Mouse (Mus musculus): ENCODE results near the gene Usf1. TPM values are rescaled to one million over a fixed set of nuclear protein-coding genes. Genes with fewer than 3 reads are reported as not detected.

The Usf1 gene
- polyA plus RNA-seq, 1 experiment from 2014 or later: 166 TPM

DNA sequence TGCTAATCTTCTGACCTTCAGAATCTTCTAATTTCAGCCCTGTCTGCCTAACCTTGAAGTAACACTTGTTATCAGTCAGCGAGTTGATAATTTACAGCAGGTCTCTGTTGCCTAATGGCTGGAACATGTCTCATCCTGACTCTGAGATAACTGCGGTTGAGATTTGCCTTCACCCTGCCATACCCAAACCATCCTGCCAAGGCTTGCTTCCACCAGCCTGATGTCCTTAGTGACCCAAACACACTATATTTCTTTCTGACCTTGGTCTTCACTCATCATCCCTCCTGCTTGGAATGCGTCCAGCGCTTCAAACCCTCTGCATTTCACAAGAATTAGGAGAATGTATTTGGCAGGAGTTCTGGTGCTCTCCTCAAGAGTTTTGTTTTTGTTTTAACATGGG is 14.0 kb downstream of the Usf1 start:
- H3K27ac ChIP-seq: no peak overlapping the region
- H3K4me1 ChIP-seq (replicated peaks; ENCODE audit: control insufficient read depth, insufficient read depth, low read length): no peaks in the 10 kb centered on the region
- ATAC-seq (ENCODE audit: low FRiP score) (no peak), DNase-seq (ENCODE audit: low spot score) (no peak)
- peaks cover 14% of the 10 kb centered on the region for H3K36me3 ChIP-seq (replicated peaks; ENCODE audit: control insufficient read depth, insufficient read depth)
- H3K9ac ChIP-seq: no peak overlapping the region
- H3K4me3 ChIP-seq (replicated peaks; ENCODE audit: low read length): no peak overlapping the region
- no peaks in the 10 kb centered on the region for H3K27me3 ChIP-seq (ENCODE audit: control insufficient read depth, insufficient read depth, low read length)
- WGBS: 85% methylated on average over 4 of the region's 4 CpGs
- no peaks in the 10 kb centered on the region for H3K9me3 ChIP-seq (ENCODE audit: control insufficient read depth, low read length)
- no peak overlapping the region for H3K4me2 ChIP-seq (replicated peaks)

DNA sequence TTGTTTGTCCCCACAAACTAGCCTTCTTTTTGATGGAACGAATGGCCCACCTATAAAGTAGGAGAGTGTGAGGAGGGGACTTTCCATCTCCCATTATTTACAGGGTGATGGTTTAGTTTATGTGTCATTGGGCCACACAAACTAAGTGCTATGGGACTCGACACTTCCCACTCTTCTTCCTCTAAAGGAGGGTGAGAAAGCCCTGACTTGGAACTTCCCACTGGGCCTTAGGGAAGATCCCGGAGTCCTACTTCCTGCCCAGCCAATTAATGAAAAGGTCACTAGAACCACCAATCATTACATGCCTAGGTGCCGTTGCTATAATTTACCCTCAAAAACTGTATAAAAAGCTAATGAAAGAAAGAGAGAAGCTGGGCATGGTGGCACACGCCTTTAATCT is 21.0 kb downstream of the Usf1 start:
- no peak overlapping the region for H3K4me2 ChIP-seq (replicated peaks)
- no peaks in the 10 kb centered on the region for H3K9me3 ChIP-seq (ENCODE audit: control insufficient read depth, low read length)
- peaks cover 1% of the 10 kb centered on the region; the same call in 1 of the 2 replicates for H3K4me1 ChIP-seq (replicated peaks; ENCODE audit: control insufficient read depth, insufficient read depth, low read length)
- H3K9ac ChIP-seq: no peak overlapping the region
- no peak overlapping the region for H3K4me3 ChIP-seq (replicated peaks; ENCODE audit: low read length)
- H3K27ac ChIP-seq: no peak overlapping the region
- WGBS: 88% methylated on average over 5 of the region's 5 CpGs
- DNase-seq (ENCODE audit: low spot score) (no peak), ATAC-seq (ENCODE audit: low FRiP score) (no peak)
- H3K27me3 ChIP-seq (ENCODE audit: control insufficient read depth, insufficient read depth, low read length): peaks cover 13% of the 10 kb centered on the region
- no peaks in the 10 kb centered on the region for H3K36me3 ChIP-seq (replicated peaks; ENCODE audit: control insufficient read depth, insufficient read depth)

DNA sequence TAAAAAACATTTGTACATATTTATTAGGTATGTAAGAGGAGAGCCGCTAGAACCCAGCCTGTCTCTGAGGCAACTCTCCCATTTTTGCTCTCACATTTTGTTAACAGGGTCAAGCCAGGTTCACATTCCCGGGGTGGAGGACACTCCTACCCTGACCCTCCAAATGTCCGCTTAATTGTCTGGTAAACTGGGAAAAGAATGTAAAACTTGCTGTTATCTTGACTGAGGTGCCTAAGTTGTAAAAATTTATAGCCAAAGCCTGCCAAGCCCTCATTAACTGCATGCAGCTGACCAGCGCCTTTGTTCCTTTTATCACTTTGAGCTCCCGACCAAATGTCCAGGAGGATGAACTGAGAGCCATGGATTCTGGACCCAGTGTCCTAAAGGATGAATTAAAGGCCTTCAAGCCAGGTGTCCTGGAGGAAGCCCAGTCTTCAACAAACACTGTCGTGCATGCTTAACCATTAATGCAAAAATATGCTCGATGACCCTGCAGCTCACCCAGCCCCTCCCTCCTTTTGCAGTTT is 24.2 kb downstream of the Usf1 start:
- no peak overlapping the region for H3K4me3 ChIP-seq (replicated peaks; ENCODE audit: low read length)
- ATAC-seq (ENCODE audit: low FRiP score): no peak
- no peaks in the 10 kb centered on the region for H3K9me3 ChIP-seq (ENCODE audit: control insufficient read depth, low read length)
- H3K27ac ChIP-seq: no peak overlapping the region
- no peak for DNase-seq (ENCODE audit: low spot score)
- WGBS: 52% methylated on average over 7 of the region's 7 CpGs
- no peaks in the 10 kb centered on the region for H3K36me3 ChIP-seq (replicated peaks; ENCODE audit: control insufficient read depth, insufficient read depth)
- no peak overlapping the region for H3K9ac ChIP-seq
- peaks cover 41% of the 10 kb centered on the region for H3K27me3 ChIP-seq (ENCODE audit: control insufficient read depth, insufficient read depth, low read length)
- no peak overlapping the region for H3K4me2 ChIP-seq (replicated peaks)
- H3K4me1 ChIP-seq (replicated peaks; ENCODE audit: control insufficient read depth, insufficient read depth, low read length): peaks cover 5% of the 10 kb centered on the region; the same call in 1 of the 2 replicates

DNA sequence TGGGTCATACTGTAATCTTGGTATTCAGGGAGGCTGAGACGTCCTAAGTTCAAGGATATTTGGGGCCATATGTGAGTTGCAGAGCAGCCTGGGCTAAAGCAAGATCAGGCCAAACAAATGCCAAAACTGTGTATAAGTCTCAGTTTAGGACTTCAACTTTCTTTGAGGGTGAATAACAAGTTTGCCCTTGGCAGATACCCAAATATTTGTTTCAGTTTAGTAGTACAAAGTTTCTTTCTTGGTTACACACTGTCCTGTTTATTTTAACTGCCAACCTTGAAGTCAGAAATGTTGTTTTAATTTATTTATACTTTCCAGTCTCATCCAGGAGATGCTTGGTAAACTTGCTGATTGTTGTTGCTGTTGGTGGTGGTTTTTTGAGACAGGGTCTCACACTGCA is 24.9 kb downstream of the Usf1 start:
- H3K4me2 ChIP-seq (replicated peaks): no peak overlapping the region
- no peaks in the 10 kb centered on the region for H3K9me3 ChIP-seq (ENCODE audit: control insufficient read depth, low read length)
- ATAC-seq (ENCODE audit: low FRiP score) (no peak), DNase-seq (ENCODE audit: low spot score) (no peak)
- peaks cover 41% of the 10 kb centered on the region for H3K27me3 ChIP-seq (ENCODE audit: control insufficient read depth, insufficient read depth, low read length)
- H3K4me1 ChIP-seq (replicated peaks; ENCODE audit: control insufficient read depth, insufficient read depth, low read length): peaks cover 5% of the 10 kb centered on the region; the same call in 1 of the 2 replicates
- WGBS: 73% methylated on average over 1 of the region's 1 CpGs
- no peak overlapping the region for H3K4me3 ChIP-seq (replicated peaks; ENCODE audit: low read length)
- H3K27ac ChIP-seq: no peak overlapping the region
- no peaks in the 10 kb centered on the region for H3K36me3 ChIP-seq (replicated peaks; ENCODE audit: control insufficient read depth, insufficient read depth)
- no peak overlapping the region for H3K9ac ChIP-seq

DNA sequence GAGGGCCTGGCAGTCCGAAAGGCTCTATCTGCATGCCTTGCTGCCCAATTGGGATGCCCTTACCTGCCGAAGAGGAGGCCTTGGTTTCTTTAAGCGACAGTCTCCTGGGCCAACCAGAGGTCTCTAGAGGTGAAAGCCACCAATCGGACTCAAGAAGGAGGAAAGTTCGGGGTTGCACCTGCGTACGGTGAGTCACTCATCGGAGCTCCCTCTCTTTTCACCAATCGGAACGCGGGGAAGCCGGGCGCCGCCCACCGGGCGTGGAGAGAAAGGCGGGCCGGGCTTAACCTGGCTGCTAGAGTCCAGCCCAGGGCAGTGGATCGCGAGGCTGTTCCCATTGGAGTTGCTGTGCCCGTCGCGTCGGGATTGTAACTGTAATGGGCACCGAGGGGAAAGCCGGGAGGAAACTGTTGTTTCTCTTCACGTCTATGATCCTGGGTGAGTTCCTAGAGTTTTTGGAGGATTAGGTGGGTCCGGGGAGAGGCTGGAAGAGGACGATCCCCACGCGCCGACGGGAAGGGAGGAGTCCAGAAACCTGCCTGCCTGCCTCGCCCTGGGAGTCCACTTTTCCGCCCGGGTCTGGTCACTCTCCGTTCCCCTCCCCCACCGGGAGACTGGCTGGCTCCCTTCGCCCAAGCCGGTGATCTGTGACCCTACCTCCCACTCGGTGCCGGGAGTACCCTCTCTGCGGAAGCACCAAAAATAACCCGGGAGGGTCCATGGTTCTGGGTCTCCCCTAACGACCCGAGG is 26.3 kb downstream of the Usf1 start, which contains the start of gene F11r:
F11r (plus strand) TSS at position 272 of the 750 bp plus-strand sequence.
- Histone ChIP-seq H3K27me3 (ENCODE audit: control insufficient read depth, insufficient read depth, low read length) (peaks cover 41% of the 10 kb centered on the region), H3K4me2 (replicated peaks) (peak within 1 kb of the TSS; percentile 52), H3K4me1 (replicated peaks; ENCODE audit: control insufficient read depth, insufficient read depth, low read length) (peaks cover 5% of the 10 kb centered on the region; the same call in 1 of the 2 replicates), H3K9me3 (ENCODE audit: control insufficient read depth, low read length) (no peaks in the 10 kb centered on the region), H3K27ac (no peak within 1 kb of the TSS), H3K4me3 (replicated peaks; ENCODE audit: low read length) (peak within 1 kb of the TSS; percentile 33), H3K9ac (peak within 1 kb of the TSS; percentile 28; the same call in 1 of the 2 replicates), H3K36me3 (replicated peaks; ENCODE audit: control insufficient read depth, insufficient read depth) (no peaks in the 10 kb centered on the region)
- DNase-seq (ENCODE audit: low spot score) (no peak), ATAC-seq (ENCODE audit: low FRiP score) (peak; percentile 64; the same call in 1 of the 2 replicates)
- 1% methylated on average over 46 of the region's 46 CpGs for WGBS

DNA sequence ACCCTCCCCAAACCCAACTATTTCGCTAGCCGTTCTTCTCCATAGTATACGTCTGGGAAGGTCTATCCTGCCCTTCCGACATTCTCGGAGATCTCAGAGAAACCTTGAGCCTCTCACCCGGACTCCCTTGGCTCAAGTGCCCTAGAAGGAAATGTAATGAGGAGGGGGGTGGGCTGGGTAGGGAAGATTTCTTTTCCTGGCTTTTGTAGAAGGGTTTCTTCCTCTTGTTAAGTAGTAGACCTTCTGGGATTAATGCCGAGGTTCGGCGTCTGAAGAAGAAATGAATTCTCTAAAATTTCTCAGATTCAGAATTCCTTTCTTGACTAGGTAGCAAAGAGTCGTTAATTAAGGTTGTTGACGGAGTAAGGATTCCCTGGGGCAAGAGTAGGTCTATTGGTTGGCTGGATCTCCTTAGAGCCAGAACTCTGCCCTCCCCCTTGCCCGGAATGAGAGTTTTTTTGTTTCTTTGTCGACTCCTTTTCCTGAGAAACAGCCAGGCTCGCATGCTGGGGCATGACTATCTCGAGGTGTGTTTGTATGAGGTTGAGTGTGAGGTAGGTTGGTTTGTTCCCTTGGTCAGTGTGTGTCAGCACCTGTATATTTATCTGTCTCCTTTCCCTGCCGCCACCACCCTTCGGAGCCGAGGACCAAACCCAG is 27.0 kb downstream of the Usf1 start:
- Histone ChIP-seq H3K9me3 (ENCODE audit: control insufficient read depth, low read length) (no peaks in the 10 kb centered on the region), H3K4me1 (replicated peaks; ENCODE audit: control insufficient read depth, insufficient read depth, low read length) (peaks cover 5% of the 10 kb centered on the region; the same call in 1 of the 2 replicates), H3K4me3 (replicated peaks; ENCODE audit: low read length) (peak overlapping the region; percentile 33), H3K4me2 (replicated peaks) (peak overlapping the region; percentile 52), H3K36me3 (replicated peaks; ENCODE audit: control insufficient read depth, insufficient read depth) (no peaks in the 10 kb centered on the region), H3K9ac (peak overlapping the region; percentile 28; the same call in 1 of the 2 replicates), H3K27me3 (ENCODE audit: control insufficient read depth, insufficient read depth, low read length) (peaks cover 41% of the 10 kb centered on the region), H3K27ac (no peak overlapping the region)
- ATAC-seq (ENCODE audit: low FRiP score) (no peak), DNase-seq (ENCODE audit: low spot score) (no peak)
- 7% methylated on average over 18 of the region's 18 CpGs for WGBS

DNA sequence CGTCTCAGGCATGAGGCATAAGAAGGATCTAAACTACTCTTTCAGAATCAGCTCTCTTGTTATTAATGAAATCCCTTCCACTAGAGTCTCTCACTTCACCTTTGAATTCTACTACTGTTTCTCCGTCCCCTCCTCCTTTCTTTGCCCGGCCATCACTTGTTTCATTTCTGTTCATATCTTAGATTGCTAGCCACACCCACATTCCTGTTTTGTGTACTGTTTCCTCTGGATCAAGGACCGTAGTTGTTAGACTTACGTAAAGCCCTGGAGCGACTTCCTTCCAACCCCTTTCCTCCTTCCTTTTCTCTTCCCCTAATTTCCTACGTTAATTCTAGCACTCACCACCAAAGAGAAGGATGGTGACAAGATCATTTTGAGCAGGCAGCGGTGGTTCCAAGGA is 28.0 kb downstream of the Usf1 start:
- H3K4me2 ChIP-seq (replicated peaks): peak overlapping the region; percentile 52
- no peak for DNase-seq (ENCODE audit: low spot score)
- peaks cover 5% of the 10 kb centered on the region for H3K9me3 ChIP-seq (ENCODE audit: control insufficient read depth, low read length)
- H3K9ac ChIP-seq: no peak overlapping the region
- no peak for ATAC-seq (ENCODE audit: low FRiP score)
- H3K36me3 ChIP-seq (replicated peaks; ENCODE audit: control insufficient read depth, insufficient read depth): no peaks in the 10 kb centered on the region
- no peak overlapping the region for H3K4me3 ChIP-seq (replicated peaks; ENCODE audit: low read length)
- H3K27me3 ChIP-seq (ENCODE audit: control insufficient read depth, insufficient read depth, low read length): peaks cover 41% of the 10 kb centered on the region
- 59% methylated on average over 8 of the region's 8 CpGs for WGBS
- no peak overlapping the region for H3K27ac ChIP-seq
- peaks cover 5% of the 10 kb centered on the region; the same call in 1 of the 2 replicates for H3K4me1 ChIP-seq (replicated peaks; ENCODE audit: control insufficient read depth, insufficient read depth, low read length)

DNA sequence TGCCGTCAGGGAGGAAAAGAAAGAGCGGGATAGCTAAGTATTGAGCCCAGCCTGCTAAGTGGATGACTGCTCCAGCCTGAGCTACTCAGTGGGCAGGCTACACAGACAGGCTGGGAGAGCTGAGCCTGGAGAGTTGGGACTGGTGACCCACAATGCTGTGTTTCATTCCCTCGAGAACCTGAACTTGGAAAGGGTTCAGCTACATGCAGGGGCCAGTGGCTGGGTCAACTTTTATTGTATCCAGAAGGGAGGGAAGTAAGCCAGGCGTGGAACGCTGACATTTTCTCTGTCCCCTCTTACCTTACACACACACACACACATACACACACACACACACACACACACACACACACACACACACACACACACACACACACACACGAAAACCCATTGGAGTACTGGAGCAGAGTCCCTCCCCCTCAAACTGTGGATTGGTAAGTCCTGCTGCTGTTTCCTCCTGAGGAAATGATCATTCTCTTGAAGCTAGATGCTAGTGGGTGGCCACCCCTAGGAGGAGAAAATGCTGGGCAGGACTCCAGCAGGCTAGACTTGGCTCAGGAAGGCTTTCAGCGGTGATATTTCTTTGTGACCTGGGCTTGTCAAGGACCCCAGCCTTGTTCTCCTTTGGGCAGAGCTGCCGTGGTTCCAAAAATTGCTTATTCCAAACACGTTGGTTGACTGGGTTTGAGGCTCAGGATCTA is 29.1 kb downstream of the Usf1 start:
- H3K4me1 ChIP-seq (replicated peaks; ENCODE audit: control insufficient read depth, insufficient read depth, low read length): peaks cover 5% of the 10 kb centered on the region; the same call in 1 of the 2 replicates
- H3K27me3 ChIP-seq (ENCODE audit: control insufficient read depth, insufficient read depth, low read length): peaks cover 41% of the 10 kb centered on the region
- peak overlapping the region; percentile 34; the same call in 1 of the 2 replicates for H3K27ac ChIP-seq
- no peak overlapping the region for H3K4me3 ChIP-seq (replicated peaks; ENCODE audit: low read length)
- WGBS: 58% methylated on average over 9 of the region's 9 CpGs
- H3K9me3 ChIP-seq (ENCODE audit: control insufficient read depth, low read length): peaks cover 6% of the 10 kb centered on the region
- H3K4me2 ChIP-seq (replicated peaks): peak overlapping the region; percentile 10
- DNase-seq (ENCODE audit: low spot score) (no peak), ATAC-seq (ENCODE audit: low FRiP score) (peak; percentile 51; the same call in 1 of the 2 replicates)
- H3K9ac ChIP-seq: no peak overlapping the region
- H3K36me3 ChIP-seq (replicated peaks; ENCODE audit: control insufficient read depth, insufficient read depth): no peaks in the 10 kb centered on the region
